Mouse (Mus musculus) heart, embryonic 10.5 days (tissue): ENCODE measurements around the gene Eya2. TPM values are rescaled to one million over a fixed set of nuclear protein-coding genes. Genes with fewer than 3 reads are reported as not detected.

Experiments
- DNase-seq: peaks from one replicate; pipeline ENCODE4 v3.0.0-alpha.2; 2017; ENCODE audit warnings: low spot score
- H3K27ac ChIP-seq: fragments of 300-500 bp; sonication (generic); 2 replicates; pipeline ENCODE4 v1.5.1; 2016; ENCODE audit warnings: mild to moderate bottlenecking
- H3K27me3 ChIP-seq: fragments of 300-500 bp; sonication (generic); 2 replicates; pipeline ENCODE4 v1.6.1; 2016; ENCODE audit warnings: mild to moderate bottlenecking; ENCODE audit not compliant: poor library complexity, insufficient read depth, severe bottlenecking
- H3K36me3 ChIP-seq: fragments of 300-500 bp; sonication (generic); 2 replicates; pipeline ENCODE4 v1.6.1; 2016; ENCODE audit warnings: mild to moderate bottlenecking, moderate library complexity
- H3K4me1 ChIP-seq: fragments of 300-500 bp; sonication (generic); 2 replicates; pipeline ENCODE4 v1.6.1; 2016; ENCODE audit warnings: mild to moderate bottlenecking
- H3K4me3 ChIP-seq: fragments of 300-500 bp; sonication (generic); 2 replicates; pipeline ENCODE4 v1.5.1; 2016; ENCODE audit warnings: mild to moderate bottlenecking, moderate library complexity
- H3K9me3 ChIP-seq: fragments of 300-500 bp; sonication (generic); 2 replicates; pipeline ENCODE4 v1.6.1; 2016; ENCODE audit warnings: mild to moderate bottlenecking, moderate library complexity
- WGBS: fragments of 180-500 bp; shearing (Covaris S2); methylation state at CpG from one replicate; pipeline ENCODE4 v1.1.7; 2016; 5-methylcytosine and 5-hydroxymethylcytosine counted together
- polyA plus RNA-seq: library from polyadenylated mRNA; unstranded; fragments of >200 nt; fragmentation: Nextera tagmentation; extraction: Ambion mirVana; gene quantifications from 2 replicates; pipeline ENCODE4 v1.2.1, GENCODE M21; 2016

Eya2 gene
- polyA plus RNA-seq, 1 experiment from 2014 or later = 1.7 TPM

DNA sequence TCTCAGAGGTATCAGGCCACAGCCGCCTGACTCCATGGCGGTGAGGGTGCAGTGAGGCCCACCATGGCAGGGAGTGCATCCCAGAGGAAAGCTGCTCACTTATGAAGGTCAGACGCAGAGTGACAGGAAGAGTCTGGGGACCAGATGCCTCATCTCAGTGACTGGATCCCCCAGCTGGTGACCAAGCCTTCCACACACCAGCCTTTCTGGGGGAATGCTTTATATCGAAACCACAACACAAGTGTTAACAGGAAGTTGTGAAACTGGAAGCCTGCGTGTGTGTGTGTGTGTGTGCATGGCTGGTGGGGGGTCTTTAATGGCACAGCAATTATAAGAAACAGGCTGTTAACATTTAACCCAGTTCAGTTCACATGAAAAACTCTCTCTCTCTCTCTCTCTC, 64.7 kb downstream of the Eya2 start:
- no peaks in the 10 kb centered on the region for H3K9me3 ChIP-seq
- 80% methylated on average over 5 of the region's 5 CpGs for WGBS
- H3K4me3 ChIP-seq = no peak overlapping the region
- H3K27ac ChIP-seq = no peak overlapping the region
- DNase-seq = no peak
- H3K4me1 ChIP-seq = no peaks in the 10 kb centered on the region
- H3K36me3 ChIP-seq = no peaks in the 10 kb centered on the region
- no peaks in the 10 kb centered on the region; the same call in none of the 2 replicates for H3K27me3 ChIP-seq

- WGBS = 87% methylated on average over 7 of the region's 7 CpGs
- DNase-seq = no peak
- no peak overlapping the region for H3K27ac ChIP-seq
Observed at GRCm38 (mm10) chr2:165663266-165663665, 68.4 kb downstream of the Eya2 start.

DNA sequence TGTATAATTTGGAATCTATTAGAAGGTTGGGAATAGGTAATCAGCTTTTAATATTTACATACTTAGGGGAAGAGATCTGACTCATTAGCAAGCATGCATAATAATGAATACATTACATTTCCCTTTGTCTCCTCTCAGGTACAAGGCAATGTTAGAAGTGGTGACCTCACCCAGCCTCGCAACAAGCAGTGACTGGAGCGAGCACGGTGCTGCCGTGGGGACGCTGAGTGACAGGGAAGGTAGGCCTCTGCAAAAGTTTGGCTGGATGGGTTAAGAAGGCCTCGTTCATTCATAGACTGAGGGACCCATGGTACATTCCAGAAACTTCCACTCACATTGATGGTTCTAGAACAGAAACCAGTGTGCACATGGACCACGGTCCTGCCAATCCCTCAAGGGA, 69.8 kb downstream of the Eya2 start:
- no peaks in the 10 kb centered on the region; the same call in none of the 2 replicates for H3K27me3 ChIP-seq
- no peak overlapping the region for H3K4me3 ChIP-seq
- no peak for DNase-seq
- H3K9me3 ChIP-seq = no peaks in the 10 kb centered on the region
- no peaks in the 10 kb centered on the region for H3K4me1 ChIP-seq
- no peak overlapping the region for H3K27ac ChIP-seq
- H3K36me3 ChIP-seq = no peaks in the 10 kb centered on the region
- WGBS = 80% methylated on average over 7 of the region's 7 CpGs

More at GRCm38 (mm10) chr2:165663266-165663665, 68.4 kb downstream of the Eya2 start:
- H3K4me1 ChIP-seq = no peaks in the 10 kb centered on the region
- H3K9me3 ChIP-seq = no peaks in the 10 kb centered on the region
- no peaks in the 10 kb centered on the region; the same call in none of the 2 replicates for H3K27me3 ChIP-seq
- no peak overlapping the region for H3K4me3 ChIP-seq
- H3K36me3 ChIP-seq = no peaks in the 10 kb centered on the region

GRCm38 (mm10) chr2:165665176-165665575, 70.3 kb downstream of the Eya2 start:
- WGBS = 50% methylated on average over 5 of the region's 5 CpGs
- no peak for DNase-seq

DNA sequence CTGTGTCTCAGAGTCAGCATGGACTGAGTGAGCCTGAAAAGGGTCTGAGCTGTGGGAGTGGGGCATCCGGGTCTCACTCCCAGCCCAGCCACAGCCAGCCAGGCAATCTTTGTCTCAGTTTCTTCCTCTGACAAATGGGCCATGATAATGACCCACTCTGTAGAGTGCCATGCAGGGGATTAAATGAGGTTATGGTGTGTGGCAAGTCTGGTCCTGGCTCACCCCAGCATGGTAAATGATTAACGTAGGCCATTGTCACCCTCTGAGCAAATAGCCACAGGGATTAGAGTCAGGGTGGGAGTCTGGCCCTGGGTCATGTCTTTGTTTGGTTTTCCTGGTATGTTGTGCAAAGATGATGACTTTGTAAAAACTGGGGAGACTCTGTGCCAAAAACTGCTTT, 72.3 kb downstream of the Eya2 start:
- no peaks in the 10 kb centered on the region for H3K9me3 ChIP-seq
- no peaks in the 10 kb centered on the region for H3K36me3 ChIP-seq
- WGBS = 70% methylated on average over 2 of the region's 2 CpGs
- H3K4me3 ChIP-seq = no peak overlapping the region
- H3K4me1 ChIP-seq = no peaks in the 10 kb centered on the region
- DNase-seq = no peak
- no peaks in the 10 kb centered on the region; the same call in 1 of the 2 replicates for H3K27me3 ChIP-seq
- H3K27ac ChIP-seq = no peak overlapping the region

More at GRCm38 (mm10) chr2:165665176-165665575, 70.3 kb downstream of the Eya2 start:
- no peaks in the 10 kb centered on the region for H3K4me1 ChIP-seq
- H3K4me3 ChIP-seq = no peak overlapping the region
- no peaks in the 10 kb centered on the region; the same call in none of the 2 replicates for H3K27me3 ChIP-seq
- no peaks in the 10 kb centered on the region for H3K36me3 ChIP-seq
- H3K27ac ChIP-seq = no peak overlapping the region
- H3K9me3 ChIP-seq = no peaks in the 10 kb centered on the region

- no peak overlapping the region for H3K27ac ChIP-seq
- 42% methylated on average over 5 of the region's 6 CpGs for WGBS
- peaks cover 12% of the 10 kb centered on the region; the same call in 1 of the 2 replicates for H3K27me3 ChIP-seq
- no peaks in the 10 kb centered on the region for H3K36me3 ChIP-seq
- no peak for DNase-seq
- H3K9me3 ChIP-seq = no peaks in the 10 kb centered on the region
- no peak overlapping the region for H3K4me3 ChIP-seq
- H3K4me1 ChIP-seq = peaks cover 8% of the 10 kb centered on the region
Observed at GRCm38 (mm10) chr2:165682719-165683118, 87.9 kb downstream of the Eya2 start.

GRCm38 (mm10) chr2:165687516-165687915, 92.7 kb downstream of the Eya2 start:
- Histone ChIP-seq H3K4me3 (no peak overlapping the region), H3K27me3 (peaks cover 12% of the 10 kb centered on the region; the same call in 1 of the 2 replicates), H3K4me1 (peaks cover 6% of the 10 kb centered on the region), H3K36me3 (no peaks in the 10 kb centered on the region), H3K9me3 (no peaks in the 10 kb centered on the region), H3K27ac (no peak overlapping the region)
- DNase-seq = no peak
- WGBS = 25% methylated on average over 8 of the region's 8 CpGs

GRCm38 (mm10) chr2:165688896-165689295, 94.1 kb downstream of the Eya2 start:
- DNase-seq = no peak
- H3K4me3 ChIP-seq = no peak overlapping the region
- H3K9me3 ChIP-seq = no peaks in the 10 kb centered on the region
- no peaks in the 10 kb centered on the region for H3K36me3 ChIP-seq
- 87% methylated on average over 4 of the region's 4 CpGs for WGBS
- peaks cover 12% of the 10 kb centered on the region; the same call in 1 of the 2 replicates for H3K27me3 ChIP-seq
- no peaks in the 10 kb centered on the region for H3K4me1 ChIP-seq
- no peak overlapping the region for H3K27ac ChIP-seq

DNA sequence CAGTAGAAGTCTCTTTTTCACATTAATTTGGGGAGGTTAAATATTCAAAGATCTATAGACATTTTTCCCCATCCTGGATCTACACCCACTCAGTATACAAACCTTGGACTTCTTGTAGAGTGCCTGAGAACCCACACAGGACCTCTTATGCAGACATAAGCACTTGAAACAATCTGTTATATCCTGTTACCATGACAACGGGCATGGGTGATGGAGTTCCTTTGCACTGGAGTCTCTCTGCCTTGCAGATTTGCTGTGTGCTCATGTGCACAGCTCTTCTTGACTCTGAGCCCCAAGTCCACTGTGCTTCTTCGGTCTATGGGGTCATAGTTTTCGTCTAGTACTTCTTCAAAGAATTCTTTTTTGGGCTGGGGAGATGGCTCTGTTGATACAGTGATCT, 96.2 kb downstream of the Eya2 start:
- H3K4me1 ChIP-seq = no peaks in the 10 kb centered on the region
- H3K9me3 ChIP-seq = no peaks in the 10 kb centered on the region
- DNase-seq = no peak
- no peak overlapping the region for H3K4me3 ChIP-seq
- H3K27me3 ChIP-seq = peaks cover 9% of the 10 kb centered on the region; the same call in 1 of the 2 replicates
- H3K27ac ChIP-seq = no peak overlapping the region
- WGBS = 80% methylated on average over 3 of the region's 3 CpGs
- no peaks in the 10 kb centered on the region for H3K36me3 ChIP-seq

GRCm38 (mm10) chr2:165692944-165693660, 98.3 kb downstream of the Eya2 start:
- WGBS = 60% methylated on average over 4 of the region's 4 CpGs
- DNase-seq = no peak
- H3K4me3 ChIP-seq = no peak overlapping the region
- H3K36me3 ChIP-seq = no peaks in the 10 kb centered on the region
- no peaks in the 10 kb centered on the region for H3K9me3 ChIP-seq
- 0 out of 2 replicates have a peak, but pooled peaks cover 3% of the 10 kb centered on the region for H3K4me1 ChIP-seq
- H3K27me3 ChIP-seq = peaks cover 10% of the 10 kb centered on the region; the same call in 1 of the 2 replicates
- H3K27ac ChIP-seq = no peak overlapping the region

GRCm38 (mm10) chr2:165694767-165695166, 99.9 kb downstream of the Eya2 start:
- no peak for DNase-seq
- no peak overlapping the region for H3K4me3 ChIP-seq
- 81% methylated on average over 6 of the region's 6 CpGs for WGBS
- 0 out of 2 replicates have a peak, but pooled peaks cover 3% of the 10 kb centered on the region for H3K4me1 ChIP-seq
- H3K9me3 ChIP-seq = no peaks in the 10 kb centered on the region
- no peak overlapping the region for H3K27ac ChIP-seq
- no peaks in the 10 kb centered on the region for H3K36me3 ChIP-seq
- H3K27me3 ChIP-seq = peaks cover 12% of the 10 kb centered on the region; the same call in 1 of the 2 replicates

DNA sequence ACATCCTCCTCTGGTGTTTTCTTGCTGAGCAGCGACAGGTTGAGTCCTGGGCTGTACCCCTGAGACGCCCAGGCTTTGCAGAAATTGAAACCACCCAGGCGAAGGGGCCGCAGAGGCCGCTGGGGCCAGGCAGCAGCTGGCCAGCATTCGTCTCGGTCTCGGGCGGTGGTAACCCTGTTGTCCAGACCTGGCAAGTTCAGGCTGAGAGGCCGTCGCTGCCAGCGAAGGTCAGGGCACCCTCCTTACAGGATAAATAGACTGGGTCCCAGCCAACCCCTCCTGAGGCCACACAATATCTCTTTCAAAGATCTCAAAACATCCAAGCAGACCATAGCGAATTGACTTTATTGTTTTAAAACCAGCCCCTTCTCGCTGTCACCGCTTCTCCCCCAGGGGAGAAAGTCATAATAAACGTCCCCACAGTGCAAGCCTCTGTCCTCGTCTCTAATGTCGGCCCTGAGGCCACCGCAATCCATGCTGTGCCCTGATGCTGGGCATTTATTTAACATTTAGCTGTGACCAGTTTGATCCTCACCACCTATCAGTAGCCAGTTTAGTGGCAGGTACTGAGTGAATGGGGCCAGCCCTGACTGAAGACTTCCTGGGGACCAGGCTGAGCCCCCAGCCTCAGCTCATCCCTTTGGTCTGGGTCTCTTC, 105.5 kb downstream of the Eya2 start:
- Histone ChIP-seq H3K27me3 (peaks cover 28% of the 10 kb centered on the region), H3K36me3 (no peaks in the 10 kb centered on the region), H3K9me3 (no peaks in the 10 kb centered on the region), H3K4me1 (peaks cover 7% of the 10 kb centered on the region; the same call in 1 of the 2 replicates), H3K4me3 (no peak overlapping the region), H3K27ac (no peak overlapping the region)
- no peak for DNase-seq
- WGBS = 74% methylated on average over 19 of the region's 19 CpGs
